Mouse (Mus musculus): ENCODE results near the gene Zdhhc23.

Zdhhc23 gene

GRCm38 (mm10) chr16:43979328-43980109 is at the start of gene Zdhhc23:
Gene Zdhhc23, minus strand, starts transcription at chr16:43979791.
- peak; percentile 44 for DNase-seq

GRCm38 (mm10) chr16:44029273-44029672 is 49.7 kb upstream of the Zdhhc23 start:
- DNase-seq, result no peak

GRCm38 (mm10) chr16:44026822-44027221 is 47.2 kb upstream of the Zdhhc23 start:
- no peak for DNase-seq

GRCm38 (mm10) chr16:44026210-44026609 is 46.6 kb upstream of the Zdhhc23 start:
- no peak for DNase-seq

DNA sequence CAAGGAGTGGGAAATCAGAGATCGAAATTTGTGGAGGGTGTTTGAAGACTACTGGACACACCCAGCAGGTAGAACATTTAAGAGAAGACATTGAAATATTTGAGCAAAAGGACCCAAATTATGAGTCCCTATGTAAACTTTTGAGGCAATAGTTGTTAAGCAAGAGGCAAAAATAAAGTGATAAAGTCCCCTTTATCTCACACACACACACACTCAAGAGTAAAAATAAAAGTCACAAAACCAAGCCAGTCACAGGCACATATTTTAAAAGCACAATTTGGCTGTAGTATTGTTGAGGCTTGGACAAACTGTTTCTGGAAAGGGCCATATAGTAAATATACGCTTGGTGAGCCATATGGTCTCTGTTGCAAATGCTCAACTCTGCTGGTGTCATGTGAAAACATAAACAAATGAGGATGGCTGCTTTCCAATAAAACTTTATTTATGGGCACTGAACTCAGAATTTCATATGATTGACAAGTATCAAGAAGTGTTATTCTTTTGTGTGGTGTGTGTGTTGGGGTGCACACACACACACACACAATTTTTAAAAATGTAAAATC is 39.5 kb upstream of the Zdhhc23 start:
- no peak for DNase-seq

GRCm38 (mm10) chr16:44018372-44018771 is 38.8 kb upstream of the Zdhhc23 start:
- no peak for DNase-seq

- DNase-seq, result no peak
These were observed 38.1 kb upstream of the Zdhhc23 start for GRCm38 (mm10) chr16:44017707-44018106.

- no peak for DNase-seq
These were observed 36.6 kb upstream of the Zdhhc23 start for GRCm38 (mm10) chr16:44016164-44016563.

DNA sequence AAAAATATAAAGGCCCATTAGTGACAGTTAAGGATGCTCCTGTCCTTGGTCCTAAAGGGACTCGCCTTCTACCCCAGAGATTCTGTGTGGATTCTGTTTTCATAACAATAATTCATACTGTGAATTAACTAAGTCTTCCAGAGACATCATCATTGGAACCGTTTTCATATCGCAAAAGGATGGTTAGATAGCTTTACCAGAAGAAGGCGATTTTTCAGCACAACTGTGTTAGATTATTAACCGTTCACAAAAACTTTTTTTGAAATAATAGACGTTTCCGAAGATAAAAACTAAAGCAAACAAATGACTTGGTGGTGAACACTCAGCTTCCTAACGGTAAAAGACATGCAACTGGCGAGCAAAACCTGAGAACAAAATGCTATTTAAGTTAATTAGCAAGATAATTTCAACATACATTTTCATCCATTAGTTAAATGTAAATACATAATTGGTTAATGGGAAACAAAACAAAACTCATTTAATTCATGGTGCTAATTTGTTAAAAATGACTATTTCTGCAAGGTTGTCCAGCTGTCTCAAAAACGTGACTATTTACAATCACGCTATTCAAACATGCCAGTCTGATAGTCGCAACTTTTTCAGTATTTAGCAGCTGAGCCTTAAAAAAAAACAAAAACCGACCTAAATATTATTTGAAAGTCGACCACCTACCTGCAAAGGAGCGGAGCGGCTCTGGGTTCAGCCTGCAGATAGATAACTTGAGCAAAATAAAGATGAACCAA is 36.0 kb upstream of the Zdhhc23 start:
- no peak for DNase-seq

DNA sequence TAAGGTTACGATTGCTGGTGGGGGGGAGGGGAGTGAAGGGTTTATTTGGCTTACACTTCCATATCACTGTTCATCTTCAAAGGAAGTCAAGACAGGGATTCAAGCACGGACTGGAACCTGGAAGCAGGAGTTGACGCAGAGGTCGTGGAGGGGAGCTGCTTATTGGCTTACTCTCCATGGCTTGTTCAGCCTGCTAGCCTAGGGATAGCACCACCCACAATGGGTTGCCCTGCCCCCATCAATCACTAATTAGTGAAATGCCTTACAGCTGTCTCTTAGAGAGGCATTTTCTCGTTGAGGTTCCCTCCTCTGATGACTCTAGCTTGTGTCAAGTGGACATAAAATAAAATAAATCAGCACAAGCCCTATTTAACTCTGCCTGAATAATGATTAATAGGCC is 31.4 kb upstream of the Zdhhc23 start:
- DNase-seq, result no peak

GRCm38 (mm10) chr16:44002086-44002485 is 22.5 kb upstream of the Zdhhc23 start:
- DNase-seq, result no peak

- no peak for DNase-seq
These were observed 19.9 kb upstream of the Zdhhc23 start for GRCm38 (mm10) chr16:43999541-43999940.

GRCm38 (mm10) chr16:43999111-43999510 is 19.5 kb upstream of the Zdhhc23 start:
- DNase-seq, result no peak

DNA sequence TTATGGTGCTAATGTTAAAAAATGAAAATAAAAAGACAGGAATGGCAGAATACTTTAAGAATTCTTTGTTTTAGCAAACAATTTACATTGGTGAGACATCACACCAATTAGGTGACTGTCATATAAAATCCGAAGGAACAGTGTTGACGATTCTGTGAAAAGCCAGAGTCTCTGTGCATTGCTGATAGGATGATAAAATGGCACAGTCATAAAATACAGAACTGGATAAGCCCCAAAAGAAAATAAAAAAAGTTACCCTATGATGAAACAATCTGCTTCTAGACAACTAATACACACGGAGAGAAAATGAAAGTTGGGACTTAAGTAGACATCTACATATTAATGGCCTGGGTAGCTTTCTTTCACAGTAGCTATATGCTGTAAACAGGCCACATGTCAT is 15.0 kb upstream of the Zdhhc23 start:
- DNase-seq, result no peak

DNA sequence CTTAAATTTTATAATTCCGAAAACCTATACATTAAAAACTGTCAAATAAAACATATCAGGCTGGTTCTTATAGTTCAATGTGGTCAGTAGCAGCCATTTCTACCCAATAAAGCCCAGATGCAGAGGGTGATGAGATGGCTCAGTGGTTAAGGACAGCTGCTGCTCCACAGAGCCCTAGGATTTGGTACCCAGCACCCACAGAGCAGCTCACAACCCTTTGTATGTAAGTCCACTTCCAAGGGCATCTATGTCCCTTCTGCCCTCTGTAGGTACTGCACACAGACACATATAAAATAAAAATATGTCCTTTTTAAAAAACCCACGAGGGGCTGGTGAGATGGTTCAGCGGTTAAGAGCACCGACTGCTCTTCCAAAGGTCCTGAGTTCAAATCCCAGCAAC is 6.7 kb upstream of the Zdhhc23 start:
- no peak for DNase-seq

DNA sequence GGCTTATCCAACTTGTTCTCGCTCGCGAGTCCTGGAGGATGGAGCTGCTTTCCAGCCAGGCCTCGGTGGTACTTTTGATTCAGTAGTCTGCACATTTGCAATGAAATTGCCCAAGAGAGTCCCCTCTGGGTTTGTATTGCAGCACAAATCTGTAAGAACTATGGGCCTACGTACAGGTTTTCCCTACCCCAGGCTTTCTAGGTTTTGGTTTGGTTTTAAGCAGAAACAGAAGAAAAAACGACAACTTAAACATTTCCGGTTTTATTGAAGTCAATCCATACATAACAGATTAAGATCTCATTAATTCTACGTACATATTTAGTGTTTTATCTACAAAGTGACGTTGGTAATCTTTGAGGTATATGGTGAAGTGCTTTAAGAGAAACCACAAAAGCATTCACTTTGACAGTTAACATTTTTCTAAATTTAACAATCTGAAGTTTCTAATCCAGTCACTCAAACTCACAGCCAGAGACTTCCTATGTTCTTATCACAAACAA is 569 bp upstream of the Zdhhc23 start:
- DNase-seq, result no peak

- no peak for DNase-seq
These were observed 622 bp downstream of the Zdhhc23 start for GRCm38 (mm10) chr16:43979010-43979327.

DNA sequence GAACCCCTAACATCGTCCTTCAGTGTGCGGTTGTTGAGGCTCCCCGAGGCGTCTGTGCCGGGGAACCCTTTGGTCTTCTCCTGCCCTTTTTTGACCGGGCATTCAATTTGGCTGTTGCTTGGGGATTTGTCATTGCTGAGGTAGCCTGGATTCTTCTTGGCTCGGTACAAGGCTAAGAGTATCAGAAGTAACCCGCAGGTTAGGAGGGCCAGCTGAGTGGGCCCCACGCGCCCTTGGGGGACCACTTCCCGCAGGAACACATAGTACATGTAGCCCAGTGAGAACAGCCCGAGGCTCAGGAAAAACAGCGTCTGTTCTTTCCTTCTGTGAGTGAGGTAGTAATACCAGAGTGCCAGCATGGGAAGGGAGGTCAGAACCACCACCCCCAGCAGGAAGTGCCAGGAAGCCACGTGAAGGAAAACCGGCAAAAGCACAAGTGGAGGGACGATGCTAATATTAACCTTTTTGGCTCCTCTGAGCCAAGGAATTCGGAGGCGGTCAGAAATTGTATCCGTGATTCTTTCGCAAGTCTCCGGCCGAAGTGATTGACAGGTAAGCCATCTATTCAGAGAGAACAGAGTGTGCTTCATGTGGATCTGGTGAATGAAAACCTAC is 5.9 kb downstream of the Zdhhc23 start:
- no peak for DNase-seq

- DNase-seq, result no peak
These were observed 6.4 kb downstream of the Zdhhc23 start for GRCm38 (mm10) chr16:43973147-43973546.

- no peak for DNase-seq
These were observed 7.2 kb downstream of the Zdhhc23 start for GRCm38 (mm10) chr16:43972391-43972790.

GRCm38 (mm10) chr16:43971741-43972140 is 7.8 kb downstream of the Zdhhc23 start:
- DNase-seq, result no peak

DNA sequence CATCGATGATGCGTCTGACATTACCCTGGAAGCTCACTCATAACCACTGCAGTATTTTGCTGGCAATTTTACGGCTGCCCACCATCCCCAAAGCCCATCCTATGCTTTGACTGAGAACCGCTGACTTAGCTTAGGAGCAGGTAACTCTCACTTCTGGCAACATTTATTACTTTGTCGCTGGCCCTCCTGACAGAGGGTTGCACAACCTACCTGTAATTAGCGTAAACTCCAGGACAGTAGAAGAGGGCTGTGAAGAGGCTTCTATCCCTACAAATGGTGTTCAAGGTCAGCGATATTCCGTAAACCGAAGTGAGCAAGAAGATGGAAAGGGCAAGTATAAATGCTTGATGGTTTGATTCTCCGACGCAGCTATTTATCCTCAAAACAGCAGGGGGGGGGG is 8.4 kb downstream of the Zdhhc23 start:
- no peak for DNase-seq

DNA sequence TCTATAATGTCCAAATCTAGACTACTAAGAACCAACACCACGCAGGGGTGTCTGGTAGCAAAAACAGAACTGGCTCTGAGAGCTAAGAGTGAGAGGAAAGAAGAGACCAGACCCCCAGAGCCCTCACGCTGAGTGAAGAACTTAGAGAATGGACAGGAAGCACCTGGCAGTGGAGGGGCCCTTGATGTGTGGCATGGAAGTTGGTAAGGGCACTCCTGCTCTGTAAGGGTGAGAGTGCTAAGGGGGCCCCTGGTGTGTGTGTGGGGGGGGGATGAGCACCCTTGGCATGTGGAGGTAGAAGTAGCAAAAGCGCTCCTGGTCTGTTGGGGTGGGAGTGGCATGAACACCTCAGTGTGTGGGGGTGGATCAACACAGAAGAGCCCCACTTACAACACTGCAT is 9.2 kb downstream of the Zdhhc23 start:
- DNase-seq, result no peak
